Mouse (Mus musculus) embryonic fibroblast, embryonic 13.5 days (primary cell): Measurements from ENCODE around the gene Slc15a4.

Source experiments
- CTCF ChIP-seq: IDR thresholded peaks from 2 replicates; pipeline ENCODE4 v1.5.1; 2011; ENCODE audit warnings: mild to moderate bottlenecking, control low read depth, low read length, moderate library complexity, borderline replicate concordance; ENCODE audit not compliant: insufficient read depth
- POLR2A ChIP-seq: IDR thresholded peaks from 2 replicates; pipeline ENCODE4 v1.6.1; 2011; ENCODE audit warnings: low read depth, mild to moderate bottlenecking, control low read depth, low read length, moderate library complexity

GRCm38 (mm10) chr5:127637622-127638021, 4.9 kb upstream of the Slc15a4 start:
- no peak for TF ChIP-seq POLR2A
- TF ChIP-seq CTCF, result no peak
